Comparison of ENCODE assay signal across 20 mouse cellular contexts in the genomic region with DNA sequence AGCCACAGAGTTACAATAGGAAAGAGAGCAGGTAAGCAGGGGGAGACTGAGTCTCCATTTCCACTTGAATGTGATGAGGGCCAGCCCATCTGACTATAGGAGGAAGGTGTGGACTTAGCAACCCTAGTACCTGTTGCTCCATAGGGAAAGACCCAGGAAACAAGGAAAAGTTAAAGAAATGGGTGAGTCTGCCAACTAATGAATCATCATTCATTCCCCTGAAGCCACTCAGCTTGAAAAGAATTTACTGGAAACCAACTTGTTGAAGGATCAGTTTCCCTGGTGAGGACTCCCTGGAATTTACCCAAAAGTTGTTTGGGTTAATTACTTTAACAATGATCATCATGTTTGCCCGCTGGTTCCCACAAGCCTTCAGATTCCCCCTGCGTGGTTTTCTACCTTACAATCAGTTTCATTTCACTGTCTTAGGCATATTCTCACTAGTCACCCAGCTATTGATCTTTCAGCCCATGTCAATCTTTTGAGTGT.
A peak's percentile ranks its signal among the peaks of the same experiment; 100 is the strongest.
DNase-seq lines count a peak whose midpoint lies in the region; ATAC-seq and TF ChIP-seq lines count a peak whose summit lies in the region.
"Had no signal": no experiment of that assay in that cellular context is flagged by ENCODE, and none has a peak within 500 bp of the region (broad histone marks: within the 10 kb centered on the region; RNA-seq: fewer than 3 reads in every experiment).

No protein-coding gene starts in this region.

- H3K27me3 ChIP-seq in forebrain, embryonic 14.5 days (replicated peaks; ENCODE audit: control insufficient read depth, insufficient read depth, low read length): no peaks in the 10 kb centered on the region
- peaks cover 6% of the 10 kb centered on the region; the same call in 1 of the 2 replicates for H3K27me3 ChIP-seq in forebrain, embryonic 10.5 days (ENCODE audit: poor library complexity, severe bottlenecking)
- H3K27me3 ChIP-seq in C2C12 (ENCODE audit: control insufficient read depth, insufficient read depth, insufficient read length) (no peaks in the 10 kb centered on the region), myocyte (ENCODE audit: control insufficient read depth, insufficient read depth, insufficient read length) (no peaks in the 10 kb centered on the region)
- H3K27me3 ChIP-seq: embryonic facial prominence, embryonic 13.5 days; forebrain, embryonic 15.5 days had no signal

- no peak for ATAC-seq in forebrain, embryonic 14.5 days
- ATAC-seq: forebrain, embryonic 15.5 days; hindbrain, embryonic 16.5 days; inflammation-experienced regulatory T-cells, adult 6 months had no signal

- 25% methylated on average over 2 of the region's 2 CpGs for WGBS in forebrain, embryonic 14.5 days
- WGBS in forebrain, embryonic 10.5 days: 77% methylated on average over 2 of the region's 2 CpGs

- H3K4me3 ChIP-seq in forebrain, embryonic 14.5 days (ENCODE audit: low read depth, low read length): no peak overlapping the region
- H3K4me3 ChIP-seq in forebrain, embryonic 10.5 days: no peak overlapping the region
- H3K4me3 ChIP-seq in C2C12 (ENCODE audit: insufficient read depth, poor library complexity, severe bottlenecking) (no peak overlapping the region), myocyte (no peak overlapping the region)
- no peak overlapping the region for H3K4me3 ChIP-seq in left cerebral cortex, adult 2 months
- H3K4me3 ChIP-seq: embryonic facial prominence, embryonic 13.5 days; forebrain, embryonic 15.5 days; heart, embryonic 10.5 days; hindbrain, embryonic 12.5 days had no signal

- no peaks in the 10 kb centered on the region for H3K9me3 ChIP-seq in forebrain, embryonic 14.5 days (replicated peaks; ENCODE audit: control insufficient read depth, low read length)
- H3K9me3 ChIP-seq in forebrain, embryonic 10.5 days: no peaks in the 10 kb centered on the region
- H3K9me3 ChIP-seq: embryonic facial prominence, embryonic 13.5 days; forebrain, embryonic 15.5 days; heart, embryonic 10.5 days; hindbrain, embryonic 12.5 days had no signal

- TF ChIP-seq CTCF in C2C12 (IDR thresholded peaks at IDR 0.05; ENCODE audit: control insufficient read depth, insufficient read depth, insufficient read length): no peak
- no peak for TF ChIP-seq CTCF in left cerebral cortex, adult 2 months (IDR thresholded peaks at IDR 0.05)

- no peak overlapping the region for H3ac ChIP-seq in C2C12 (ENCODE audit: control insufficient read depth, insufficient read length, low read depth)
- H3ac ChIP-seq in myocyte (ENCODE audit: control insufficient read depth, insufficient read length): no peak overlapping the region

- no peak overlapping the region for H3K9ac ChIP-seq in forebrain, embryonic 14.5 days (ENCODE audit: low read length)
- H3K9ac ChIP-seq: embryonic facial prominence, embryonic 13.5 days; forebrain, embryonic 15.5 days; hindbrain, embryonic 12.5 days had no signal

- H3K4me2 ChIP-seq in forebrain, embryonic 14.5 days (ENCODE audit: low read length): no peak overlapping the region
- H3K4me2 ChIP-seq in myocyte (ENCODE audit: low read depth): peak overlapping the region; percentile 56
- H3K4me2 ChIP-seq: embryonic facial prominence, embryonic 13.5 days; forebrain, embryonic 15.5 days; hindbrain, embryonic 12.5 days had no signal

- H3K79me3 ChIP-seq in C2C12 (ENCODE audit: low read depth): no peaks in the 10 kb centered on the region

- H3K27ac ChIP-seq in forebrain, embryonic 14.5 days (ENCODE audit: low read depth, low read length): no peak overlapping the region
- H3K27ac ChIP-seq in forebrain, embryonic 10.5 days: no peak overlapping the region
- no peak overlapping the region for H3K27ac ChIP-seq in left cerebral cortex, adult 2 months
- H3K27ac ChIP-seq: embryonic facial prominence, embryonic 13.5 days; forebrain, embryonic 15.5 days; hindbrain, embryonic 12.5 days had no signal

- H3K36me3 ChIP-seq in forebrain, embryonic 14.5 days (ENCODE audit: control insufficient read depth, insufficient read depth, low read length): no peaks in the 10 kb centered on the region
- H3K36me3 ChIP-seq in forebrain, embryonic 10.5 days (replicated peaks): no peaks in the 10 kb centered on the region
- H3K36me3 ChIP-seq in C2C12 (ENCODE audit: control insufficient read depth, insufficient read depth) (no peaks in the 10 kb centered on the region), myocyte (ENCODE audit: control insufficient read depth, insufficient read depth) (no peaks in the 10 kb centered on the region)
- H3K36me3 ChIP-seq: embryonic facial prominence, embryonic 13.5 days; forebrain, embryonic 15.5 days; heart, embryonic 10.5 days; hindbrain, embryonic 12.5 days had no signal

- intact Hi-C loops in left cerebral cortex, adult 2 months (cut with DNase I): no loop called here

- no peaks in the 10 kb centered on the region for H3K79me2 ChIP-seq in C2C12 (ENCODE audit: control insufficient read depth, insufficient read depth)
- H3K79me2 ChIP-seq in myocyte (ENCODE audit: control insufficient read depth, insufficient read depth): no peaks in the 10 kb centered on the region

- peak; percentile 25 for DNase-seq in forebrain, embryonic 14.5 days (ENCODE audit: low spot score)
- no peak for DNase-seq in forebrain, embryonic 10.5 days (ENCODE audit: extremely low spot score, low spot score)
- DNase-seq in NIH3T3 (ENCODE audit: low read depth): peak; percentile 75
- DNase-seq in left cerebral cortex, adult 2 months (ENCODE audit: extremely low spot score in 1 of 2, low spot score in 2 of 2): no peak
- DNase-seq in lung, adult 18-20 months: no peak
- DNase-seq: adrenal gland, postnatal 10 days; cerebellum, adult 18-20 months; cerebellum, adult 9-11 months; cerebellum, postnatal 36 days; gastrocnemius, postnatal 10 days; heart, adult 18-20 months; heart, postnatal 10 days had no signal

- no peak for TF ChIP-seq POLR2A in myocyte (IDR thresholded peaks at IDR 0.05; ENCODE audit: insufficient read length, low read depth)

- H3K4me1 ChIP-seq in forebrain, embryonic 14.5 days (ENCODE audit: control insufficient read depth, insufficient read depth, low read length): peaks cover 12% of the 10 kb centered on the region; the same call in 1 of the 2 replicates
- H3K4me1 ChIP-seq in forebrain, embryonic 10.5 days: peaks cover 19% of the 10 kb centered on the region

TF ChIP-seq in C2C12, 6 proteins besides CTCF, POLR2A, EP300 and RAD21:
- no peak for TF ChIP-seq USF1 (IDR thresholded peaks at IDR 0.05; ENCODE audit: low read depth)
- peak; percentile 23 for TF ChIP-seq FOSL1 (IDR thresholded peaks at IDR 0.05; ENCODE audit: insufficient read depth, low read length, poor library complexity, severe bottlenecking)
- TF ChIP-seq CEBPB (IDR thresholded peaks at IDR 0.05; ENCODE audit: low read depth): peak; percentile 29

TF ChIP-seq in myocyte, 11 proteins besides CTCF, POLR2A, EP300 and RAD21:
- TF ChIP-seq E2F4 (IDR thresholded peaks at IDR 0.05; ENCODE audit: insufficient read depth): no peak
- TF ChIP-seq USF1 (IDR thresholded peaks at IDR 0.05; ENCODE audit: low read depth): no peak
TF ChIP-seq in myocyte: peak in this region for 0.

Comparison
In these comparisons a context has a peak if more than half of its experiments do, and no peak if none do; other contexts are left out.
1. DNase-seq: peak in forebrain, embryonic 14.5 days (single experiment) and NIH3T3 (single experiment); none in forebrain, embryonic 10.5 days (single experiment), left cerebral cortex, adult 2 months (0 of 2) and lung, adult 18-20 months (0 of 2).